Mouse (Mus musculus) stomach, embryonic 16.5 days (tissue): ENCODE measurements around the gene Entpd3. TPM values are rescaled to one million over a fixed set of nuclear protein-coding genes. Genes with fewer than 3 reads are reported as not detected.
A peak's percentile ranks its signal among the peaks of the same experiment; 100 is the strongest.
"Not testable (repeated sequence)": the region's sequence is repeated elsewhere in the genome, so short reads cannot be mapped to it uniquely, and the experiment has no call there.

Source experiments
- ATAC-seq: fragments of 200-750 bp; cut with Nextera tagmentation; 2 replicates; pipeline ENCODE4 v1.8.0; 2017; ENCODE audit warnings: moderate number of reproducible peaks, moderate TSS enrichment; ENCODE audit not compliant: insufficient read depth, low FRiP score
- H3K27ac ChIP-seq: fragments of 300-500 bp; sonication (generic); 2 replicates; pipeline ENCODE4 v1.5.1; 2014; ENCODE audit warnings: low read length
- H3K27me3 ChIP-seq: fragments of 300-500 bp; sonication (generic); 2 replicates; pipeline ENCODE4 v1.6.1; 2014; ENCODE audit warnings: low read length, control low read depth, mixed read lengths; ENCODE audit not compliant: control insufficient read depth, insufficient read depth
- H3K36me3 ChIP-seq: fragments of 300-500 bp; sonication (generic); 2 replicates; pipeline ENCODE4 v1.6.1; 2014; ENCODE audit warnings: low read length; ENCODE audit not compliant: control insufficient read depth, insufficient read depth
- H3K4me1 ChIP-seq: fragments of 300-500 bp; sonication (generic); 2 replicates; pipeline ENCODE4 v1.6.1; 2014; ENCODE audit warnings: low read length, control low read depth, mixed read lengths; ENCODE audit not compliant: control insufficient read depth, insufficient read depth
- H3K4me2 ChIP-seq: fragments of 300-500 bp; sonication (generic); 2 replicates; pipeline ENCODE4 v1.6.1; 2014; ENCODE audit warnings: low read depth, low read length, mixed read lengths
- H3K4me3 ChIP-seq: fragments of 300-500 bp; sonication (generic); replicated peaks from 2 replicates; pipeline ENCODE4 v1.5.1; 2014; ENCODE audit warnings: mild to moderate bottlenecking, low read length
- H3K9ac ChIP-seq: fragments of 300-500 bp; sonication (generic); 2 replicates; pipeline ENCODE4 v1.6.1; 2014; ENCODE audit warnings: low read length
- H3K9me3 ChIP-seq: fragments of 300-500 bp; sonication (generic); replicated peaks from 2 replicates; pipeline ENCODE4 v1.6.1; 2016; ENCODE audit warnings: low read length, control low read depth; ENCODE audit not compliant: control insufficient read depth
- WGBS: fragments of 180-500 bp; shearing (Covaris S2); extraction: QIAGEN DNeasy Blood & Tissue Kit; methylation state at CpG from one replicate; pipeline ENCODE4 v1.1.7; 2014; 5-methylcytosine and 5-hydroxymethylcytosine counted together
- polyA plus RNA-seq: library from polyadenylated mRNA; unstranded; fragments of >200 nt; fragmentation: Nextera tagmentation; extraction: Ambion mirVana; gene quantifications from 2 replicates; pipeline ENCODE4 v1.2.1, GENCODE M21; 2015

Gene Entpd3
- polyA plus RNA-seq, 1 experiment from 2014 or later = 5.6 TPM

DNA sequence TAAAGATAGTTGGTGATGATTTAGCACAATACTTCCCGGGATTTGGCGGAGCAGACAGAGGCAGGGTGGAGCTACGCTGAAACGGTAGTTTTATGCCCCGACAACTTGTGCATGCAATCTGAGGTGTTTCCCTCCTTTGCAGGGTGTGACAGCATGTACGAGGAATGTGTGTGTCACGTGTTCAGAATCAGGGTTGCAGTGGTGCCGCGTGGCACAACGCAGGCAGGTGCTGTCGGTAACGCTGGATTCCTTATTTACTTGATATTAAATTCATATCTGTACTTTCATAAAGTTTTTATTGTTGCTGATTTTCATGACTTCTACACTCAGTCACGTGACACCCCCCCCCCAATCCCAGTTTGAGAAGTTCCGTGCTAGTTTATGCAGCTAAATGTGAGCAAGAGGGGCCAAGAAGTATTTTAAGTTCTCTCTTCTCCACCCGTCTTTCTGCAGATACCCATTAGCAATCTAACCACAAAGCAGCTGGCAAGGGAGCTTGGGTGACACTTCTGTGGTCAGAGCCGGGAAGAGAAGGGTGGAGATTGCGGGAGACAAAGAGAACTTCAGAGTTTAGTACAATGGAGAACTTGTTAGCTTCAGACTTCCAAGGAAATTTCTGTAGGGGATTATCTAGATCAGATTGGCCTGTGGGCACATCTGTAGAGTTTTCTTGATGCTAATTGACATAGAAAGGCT is 10.7 kb upstream of the Entpd3 start:
- no peaks in the 10 kb centered on the region for H3K36me3 ChIP-seq
- ATAC-seq = no peak
- H3K27ac ChIP-seq = no peak overlapping the region
- H3K4me3 ChIP-seq = no peak overlapping the region
- no peak overlapping the region; the same call in 1 of the 2 replicates for H3K9ac ChIP-seq
- H3K4me2 ChIP-seq = no peak overlapping the region
- 79% methylated on average over 17 of the region's 17 CpGs for WGBS
- no peaks in the 10 kb centered on the region for H3K9me3 ChIP-seq
- H3K4me1 ChIP-seq = no peaks in the 10 kb centered on the region
- H3K27me3 ChIP-seq = no peaks in the 10 kb centered on the region

DNA sequence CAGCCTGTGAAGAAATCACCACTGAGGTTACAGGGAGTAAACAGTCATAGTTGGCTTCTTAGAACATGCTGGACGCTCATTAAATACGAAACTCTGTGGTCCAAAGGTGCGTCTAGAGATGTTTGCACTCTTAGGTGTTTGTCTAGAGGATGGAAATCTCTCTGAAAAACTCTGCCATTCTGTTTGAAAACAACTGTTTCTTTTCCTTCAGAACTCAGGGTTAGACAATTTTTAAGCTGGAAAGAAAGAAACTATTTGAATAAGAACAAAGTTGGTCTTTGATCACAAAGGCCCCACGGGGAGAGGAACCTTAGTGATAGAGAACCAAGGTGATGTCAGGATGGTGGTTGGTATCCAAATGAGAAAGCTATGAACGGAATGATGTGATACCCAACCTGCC is 9.1 kb upstream of the Entpd3 start:
- Histone ChIP-seq H3K4me1 (no peaks in the 10 kb centered on the region), H3K9me3 (no peaks in the 10 kb centered on the region)
- 71% methylated on average over 5 of the region's 5 CpGs for WGBS

DNA sequence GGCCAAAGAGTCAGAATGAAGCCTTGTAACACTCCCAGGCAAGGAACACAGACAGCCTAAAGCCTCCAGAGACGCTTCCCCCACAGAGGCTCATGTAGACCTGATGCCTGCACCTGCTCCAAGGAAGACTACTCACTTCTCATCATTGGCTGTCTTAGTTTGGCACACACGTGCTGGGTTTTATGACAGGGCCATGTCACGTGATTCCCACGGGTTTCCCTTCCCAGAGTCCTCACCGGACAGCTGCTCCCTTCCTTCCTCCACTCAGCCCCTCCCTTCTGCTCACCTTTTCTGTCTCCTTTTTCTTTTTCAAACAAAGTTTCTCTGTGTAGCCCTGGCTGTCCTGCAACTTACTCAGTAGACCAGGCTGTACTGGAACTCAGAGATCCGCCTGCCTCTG is 7.6 kb upstream of the Entpd3 start:
- Histone ChIP-seq H3K4me3 (no peak overlapping the region), H3K27me3 (no peaks in the 10 kb centered on the region), H3K36me3 (no peaks in the 10 kb centered on the region), H3K27ac (no peak overlapping the region), H3K9ac (no peak overlapping the region), H3K4me1 (no peaks in the 10 kb centered on the region), H3K9me3 (no peaks in the 10 kb centered on the region), H3K4me2 (no peak overlapping the region)
- 87% methylated on average over 6 of the region's 6 CpGs for WGBS
- ATAC-seq = no peak

More for the DNA sequence above, 9.1 kb upstream of the Entpd3 start:
- no peaks in the 10 kb centered on the region for H3K27me3 ChIP-seq
- H3K36me3 ChIP-seq = no peaks in the 10 kb centered on the region
- no peak overlapping the region for H3K27ac ChIP-seq
- no peak overlapping the region for H3K9ac ChIP-seq
- no peak overlapping the region for H3K4me3 ChIP-seq
- no peak overlapping the region for H3K4me2 ChIP-seq
- ATAC-seq = no peak

DNA sequence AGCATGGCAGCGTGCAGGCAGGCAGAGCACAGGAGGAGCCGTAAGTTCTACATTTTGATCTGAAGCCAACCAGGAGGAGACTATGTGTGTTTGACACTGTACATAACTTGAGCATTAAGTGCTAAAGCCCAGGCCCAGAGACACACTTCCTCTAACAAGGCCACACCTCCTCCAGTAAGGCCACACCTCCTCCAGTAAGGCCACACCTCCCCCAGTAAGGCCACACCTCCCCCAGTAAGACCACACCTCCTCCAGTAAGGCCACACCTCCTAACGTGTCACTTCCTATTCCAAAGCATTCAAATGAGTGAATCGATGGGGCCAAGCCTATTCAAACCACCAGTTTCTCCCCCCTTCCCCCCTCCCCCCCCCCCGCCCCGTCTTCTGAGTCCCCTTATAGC is 6.9 kb upstream of the Entpd3 start:
- H3K4me1 ChIP-seq = no peaks in the 10 kb centered on the region
- H3K36me3 ChIP-seq = no peaks in the 10 kb centered on the region
- H3K27me3 ChIP-seq = no peaks in the 10 kb centered on the region
- ATAC-seq = no peak
- H3K27ac ChIP-seq = no peak overlapping the region
- H3K9ac ChIP-seq = no peak overlapping the region
- no peak overlapping the region for H3K4me3 ChIP-seq
- 84% methylated on average over 6 of the region's 6 CpGs for WGBS
- H3K4me2 ChIP-seq = no peak overlapping the region
- H3K9me3 ChIP-seq = no peaks in the 10 kb centered on the region

DNA sequence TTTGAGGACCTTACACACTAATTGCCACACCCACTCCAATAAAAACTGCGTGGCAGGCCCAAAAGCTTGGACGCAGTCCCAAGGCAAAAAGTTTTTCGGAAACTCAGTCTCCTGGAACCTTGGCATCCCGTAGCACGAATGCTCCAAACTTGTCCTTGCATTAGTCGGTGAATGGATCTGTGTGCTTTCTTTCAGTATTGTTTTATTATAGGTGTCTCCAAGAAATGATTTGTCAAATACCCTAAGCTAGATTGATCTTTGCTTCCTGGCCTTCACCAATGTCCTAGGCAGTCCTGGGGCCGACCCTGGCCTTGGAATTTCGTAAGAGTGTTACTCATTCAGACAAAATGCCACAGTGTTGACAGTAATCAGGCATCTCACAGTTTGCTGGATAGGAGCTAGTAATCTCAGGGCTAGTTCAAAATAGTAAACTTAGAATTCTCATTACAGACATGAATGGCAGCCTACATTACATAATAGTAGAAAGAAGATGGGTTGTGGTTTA is 6.1 kb upstream of the Entpd3 start:
- not testable (repeated sequence) for H3K27ac ChIP-seq, H3K9me3 ChIP-seq, H3K27me3 ChIP-seq, H3K36me3 ChIP-seq, H3K4me1 ChIP-seq, H3K9ac ChIP-seq, H3K4me3 ChIP-seq, ATAC-seq, H3K4me2 ChIP-seq
- 95% methylated on average over 8 of the region's 8 CpGs for WGBS

DNA sequence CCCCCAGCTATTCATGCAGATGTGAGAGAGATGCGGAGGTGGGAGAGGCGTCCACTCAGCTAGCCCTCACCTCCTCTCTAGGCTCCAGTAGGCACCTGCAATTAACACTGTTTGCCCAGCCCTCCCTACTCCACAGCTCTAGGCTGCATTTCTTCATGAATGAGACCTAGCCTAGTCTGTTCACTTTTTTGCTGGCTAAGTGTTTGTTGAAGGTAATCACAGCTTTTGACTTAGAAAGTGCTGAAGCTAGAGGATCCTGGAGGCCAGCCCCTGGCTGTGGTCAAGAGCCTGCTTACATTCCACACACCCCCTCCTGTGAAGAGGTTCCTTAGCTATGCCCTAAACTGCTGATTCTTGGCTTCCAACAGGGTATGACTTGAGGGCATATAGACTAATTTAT is 1.8 kb downstream of the Entpd3 start:
- Histone ChIP-seq H3K9me3 (no peaks in the 10 kb centered on the region), H3K36me3 (no peaks in the 10 kb centered on the region), H3K27ac (no peak overlapping the region), H3K9ac (no peak overlapping the region), H3K4me1 (peaks cover 3% of the 10 kb centered on the region), H3K27me3 (0 out of 2 replicates have a peak, but pooled peaks cover 2% of the 10 kb centered on the region), H3K4me3 (no peak overlapping the region), H3K4me2 (no peak overlapping the region)
- ATAC-seq = peak; percentile 41; the same call in 1 of the 2 replicates
- WGBS = 21% methylated on average over 2 of the region's 2 CpGs

DNA sequence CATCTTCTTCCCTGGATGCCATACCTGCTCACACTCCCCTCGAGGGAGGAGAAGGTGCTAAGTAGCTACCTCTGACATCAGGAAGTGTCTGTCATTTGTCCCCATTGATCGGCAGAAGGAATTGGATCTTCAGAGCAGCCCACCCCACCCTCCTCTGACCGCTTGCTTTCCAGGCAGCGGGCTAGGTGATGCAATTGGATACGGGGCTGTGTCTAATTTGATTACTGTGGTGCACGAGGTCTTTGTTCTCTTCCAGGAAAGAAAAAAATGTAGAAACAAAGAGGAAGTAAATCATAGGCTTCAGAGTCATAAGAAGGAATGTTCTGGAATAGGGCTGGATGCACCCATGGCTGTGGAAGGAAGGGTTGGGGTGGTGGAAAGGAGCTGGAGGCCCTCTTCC is 2.6 kb downstream of the Entpd3 start:
- 14% methylated on average over 6 of the region's 6 CpGs for WGBS
- peaks cover 8% of the 10 kb centered on the region for H3K4me1 ChIP-seq
- no peak for ATAC-seq
- H3K27me3 ChIP-seq = 0 out of 2 replicates have a peak, but pooled peaks cover 2% of the 10 kb centered on the region
- no peak overlapping the region for H3K4me3 ChIP-seq
- H3K27ac ChIP-seq = peak overlapping the region; percentile 42
- no peaks in the 10 kb centered on the region for H3K9me3 ChIP-seq
- no peaks in the 10 kb centered on the region for H3K36me3 ChIP-seq
- H3K9ac ChIP-seq = no peak overlapping the region
- H3K4me2 ChIP-seq = peak overlapping the region; percentile 3; the same call in 1 of the 2 replicates

DNA sequence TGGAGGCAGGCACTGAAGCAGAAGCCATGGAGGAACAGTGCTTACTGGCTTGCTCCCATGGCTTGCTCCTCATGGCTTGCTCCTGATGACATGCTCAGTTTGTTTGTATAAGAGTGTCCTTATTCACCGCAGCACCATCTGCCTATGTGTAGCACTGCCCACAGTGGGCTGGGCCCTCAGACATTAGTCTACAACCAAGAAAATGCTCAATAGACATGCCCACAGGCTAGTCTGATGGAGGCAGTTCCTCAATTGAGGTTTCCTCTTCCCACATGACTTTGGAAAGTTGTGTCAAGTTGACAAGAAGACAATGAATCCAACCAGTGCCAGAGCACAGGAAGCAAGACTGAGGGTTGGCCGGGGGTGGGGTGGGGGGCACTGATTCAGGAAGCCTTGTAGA is 6.4 kb downstream of the Entpd3 start:
- peak overlapping the region; percentile 88 for H3K27ac ChIP-seq
- H3K4me1 ChIP-seq = peaks cover 20% of the 10 kb centered on the region
- H3K9me3 ChIP-seq = no peaks in the 10 kb centered on the region
- H3K4me2 ChIP-seq = no peak overlapping the region
- ATAC-seq = no peak
- H3K4me3 ChIP-seq = no peak overlapping the region
- no peaks in the 10 kb centered on the region for H3K27me3 ChIP-seq
- H3K36me3 ChIP-seq = no peaks in the 10 kb centered on the region
- WGBS = 78% methylated on average over 2 of the region's 2 CpGs
- H3K9ac ChIP-seq = no peak overlapping the region

DNA sequence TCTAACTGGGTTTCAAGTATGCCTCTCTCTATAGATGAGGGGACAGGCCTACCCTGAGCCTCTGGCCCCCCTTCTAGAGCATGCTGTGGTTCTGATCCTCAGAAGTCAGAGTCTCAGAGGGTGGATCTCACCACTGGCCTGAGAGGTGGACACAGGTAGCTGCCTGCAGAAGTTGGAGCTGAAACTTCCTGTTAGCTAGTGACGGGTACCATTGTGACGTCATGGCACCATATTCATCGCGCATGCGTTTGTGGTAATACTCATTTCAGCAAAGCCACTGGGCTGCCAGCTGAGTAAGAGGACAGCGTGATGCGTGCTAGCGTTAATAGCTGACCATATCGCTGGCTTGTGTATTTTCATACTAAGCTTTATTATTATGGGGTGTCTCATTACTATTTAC is 6.9 kb downstream of the Entpd3 start:
- peak overlapping the region; percentile 88 for H3K27ac ChIP-seq
- no peak for ATAC-seq
- H3K4me1 ChIP-seq = peaks cover 20% of the 10 kb centered on the region
- no peak overlapping the region for H3K4me3 ChIP-seq
- H3K9ac ChIP-seq = 0 out of 2 replicates have a peak overlapping the region, but pooled peaks have one; percentile 43
- no peak overlapping the region for H3K4me2 ChIP-seq
- no peaks in the 10 kb centered on the region for H3K36me3 ChIP-seq
- H3K9me3 ChIP-seq = no peaks in the 10 kb centered on the region
- no peaks in the 10 kb centered on the region for H3K27me3 ChIP-seq
- 85% methylated on average over 9 of the region's 9 CpGs for whole genome bisulfite sequencing
